11 mouse cellular contexts compared by ENCODE assay signal in genomic region chrX:133908261-133908660, GRCm38 (mm10). TPM values are rescaled to one million over a fixed set of nuclear protein-coding genes. Genes with fewer than 3 reads are reported as not detected.
A peak's percentile ranks its signal among the peaks of the same experiment; 100 is the strongest.
DNase-seq lines count a peak whose midpoint lies in the region; ATAC-seq and TF ChIP-seq lines count a peak whose summit lies in the region.
"Had no signal": no experiment of that assay in that cellular context is flagged by ENCODE, and none has a peak within 500 bp of the region (broad histone marks: within the 10 kb centered on the region; RNA-seq: fewer than 3 reads in every experiment).

Srpx2 (plus strand) TSS chrX:133908426.

- H3K9me3 ChIP-seq in lung, embryonic 16.5 days (ENCODE audit: control insufficient read depth, low read length), result no peaks in the 10 kb centered on the region
- no peaks in the 10 kb centered on the region for H3K9me3 ChIP-seq in heart, embryonic 14.5 days (ENCODE audit: control insufficient read depth, low read length)
- H3K9me3 ChIP-seq in stomach, embryonic 16.5 days (replicated peaks; ENCODE audit: control insufficient read depth, low read length), result no peaks in the 10 kb centered on the region

- TF ChIP-seq CTCF in heart, adult 2 months (IDR thresholded peaks at IDR 0.05), result no peak

- no peaks in the 10 kb centered on the region for H3K4me1 ChIP-seq in heart, adult 2 months (ENCODE audit: control insufficient read depth, insufficient read depth, low read length)
- H3K4me1 ChIP-seq in lung, embryonic 16.5 days (replicated peaks; ENCODE audit: control insufficient read depth, insufficient read depth, low read length), result no peaks in the 10 kb centered on the region
- peaks cover 6 to 7% of the 10 kb centered on the region in 2 experiments; a peak in 3 of 4 replicates for H3K4me1 ChIP-seq in heart, embryonic 14.5 days (ENCODE audit: control insufficient read depth in 2 of 2, insufficient read depth in 2 of 2, low read length in 2 of 2)
- H3K4me1 ChIP-seq in stomach, embryonic 16.5 days (ENCODE audit: control insufficient read depth, insufficient read depth, low read length), result no peaks in the 10 kb centered on the region

- peak; percentile 36; the same call in 1 of the 2 replicates for TF ChIP-seq POLR2A in heart, adult 2 months (IDR thresholded peaks at IDR 0.05; ENCODE audit: insufficient read depth, low read depth, low read length)

- H3K4me3 ChIP-seq in heart, adult 2 months, result no peak within 1 kb of the TSS
- H3K4me3 ChIP-seq in lung, embryonic 16.5 days (ENCODE audit: low read length), result peak within 1 kb of the TSS; percentile 37
- H3K4me3 ChIP-seq in heart, embryonic 14.5 days (ENCODE audit: control insufficient read depth in 1 of 2, insufficient read depth in 1 of 2, low read depth in 1 of 2, low read length in 2 of 2), result peak within 1 kb of the TSS in 1 of 2 experiments; percentile 13; a peak in 1 of 4 replicates
- peak within 1 kb of the TSS; percentile 22 for H3K4me3 ChIP-seq in stomach, embryonic 16.5 days (replicated peaks; ENCODE audit: low read length)

- intact Hi-C loops in heart, adult 2 months (cut with DNase I), result no loop called here

- peak in 1 of 2 experiments; percentile 6 for DNase-seq in heart, adult 2 months
- DNase-seq in heart, postnatal 4 days, result no peak
- no peak for DNase-seq in lung, postnatal 36 days
- DNase-seq: cerebellum, adult 9-10 months; left cerebral cortex, postnatal 4 days; spleen, adult 18-20 months had no signal

- TF ChIP-seq EP300 in heart, adult 2 months (IDR thresholded peaks at IDR 0.05; ENCODE audit: insufficient read depth, low read depth, low read length), result no peak

- 25% methylated on average over 3 of the region's 3 CpGs for WGBS in heart, adult 2 months
- 28% methylated on average over 3 of the region's 3 CpGs for WGBS in lung, embryonic 16.5 days
- WGBS in heart, embryonic 14.5 days, result 27% methylated on average over 3 of the region's 3 CpGs
- 37% methylated on average over 3 of the region's 3 CpGs for WGBS in stomach, embryonic 16.5 days

- no peaks in the 10 kb centered on the region for H3K79me2 ChIP-seq in heart, adult 2 months (replicated peaks; ENCODE audit: control insufficient read depth, insufficient read depth, low read length)

- peak; percentile 45; the same call in 1 of the 2 replicates for ATAC-seq in lung, embryonic 16.5 days (ENCODE audit: low read depth)
- no peak for ATAC-seq in heart, embryonic 14.5 days (ENCODE audit: insufficient number of reproducible peaks, insufficient read depth, low FRiP score, low read depth)
- no peak for ATAC-seq in stomach, embryonic 16.5 days (ENCODE audit: insufficient read depth, low FRiP score)
- no peak; the same call in 1 of the 2 replicates for ATAC-seq in frontal cortex, adult (ENCODE audit: low TSS enrichment)

- H3K4me2 ChIP-seq in lung, embryonic 16.5 days (ENCODE audit: low read depth, low read length), result peak within 1 kb of the TSS; percentile 39
- H3K4me2 ChIP-seq in heart, embryonic 14.5 days (ENCODE audit: low read length), result peak within 1 kb of the TSS; percentile 14
- H3K4me2 ChIP-seq in stomach, embryonic 16.5 days (ENCODE audit: low read depth, low read length), result 0 out of 2 replicates have a peak within 1 kb of the TSS, but pooled peaks have one; percentile 21

- H3K36me3 ChIP-seq in heart, adult 2 months (ENCODE audit: control insufficient read depth, insufficient read depth, low read length), result no peaks in the 10 kb centered on the region
- no peaks in the 10 kb centered on the region for H3K36me3 ChIP-seq in lung, embryonic 16.5 days (ENCODE audit: control insufficient read depth, insufficient read depth, low read length)
- no peaks in the 10 kb centered on the region for H3K36me3 ChIP-seq in heart, embryonic 14.5 days (ENCODE audit: control insufficient read depth, insufficient read depth, low read length)
- H3K36me3 ChIP-seq in stomach, embryonic 16.5 days (ENCODE audit: control insufficient read depth, insufficient read depth, low read length), result no peaks in the 10 kb centered on the region

- no peaks in the 10 kb centered on the region for H3K27me3 ChIP-seq in heart, adult 2 months (ENCODE audit: control insufficient read depth, insufficient read depth, low read length)
- H3K27me3 ChIP-seq in lung, embryonic 16.5 days (ENCODE audit: control insufficient read depth, insufficient read depth, low read depth, low read length), result no peaks in the 10 kb centered on the region
- H3K27me3 ChIP-seq in heart, embryonic 14.5 days (ENCODE audit: control insufficient read depth, insufficient read depth, low read length), result no peaks in the 10 kb centered on the region
- no peaks in the 10 kb centered on the region; the same call in 1 of the 2 replicates for H3K27me3 ChIP-seq in stomach, embryonic 16.5 days (ENCODE audit: control insufficient read depth, insufficient read depth, low read length)
- H3K27me3 ChIP-seq: CH12.LX had no signal

- H3K27ac ChIP-seq in heart, adult 2 months, result no peak within 1 kb of the TSS
- H3K27ac ChIP-seq in lung, embryonic 16.5 days (ENCODE audit: low read length), result 0 out of 2 replicates have a peak within 1 kb of the TSS, but pooled peaks have one; percentile 12
- H3K27ac ChIP-seq in heart, embryonic 14.5 days (replicated peaks in 1 of 2; ENCODE audit: control insufficient read depth in 1 of 2, insufficient read depth in 1 of 2, low read depth in 2 of 2, low read length in 2 of 2), result no peak within 1 kb of the TSS
- no peak within 1 kb of the TSS for H3K27ac ChIP-seq in stomach, embryonic 16.5 days (ENCODE audit: low read length)

- no peak within 1 kb of the TSS for H3K9ac ChIP-seq in heart, adult 2 months (ENCODE audit: low read depth, low read length)
- peak within 1 kb of the TSS; percentile 39 for H3K9ac ChIP-seq in lung, embryonic 16.5 days (ENCODE audit: low read length)
- no peak within 1 kb of the TSS for H3K9ac ChIP-seq in heart, embryonic 14.5 days (ENCODE audit: low read length)
- no peak within 1 kb of the TSS for H3K9ac ChIP-seq in stomach, embryonic 16.5 days (ENCODE audit: low read length)

RNA-seq across cellular contexts. Expression of gene Srpx2, which starts in this region (rescaled TPM):
- 1 to 10 TPM; 3.7 TPM for total RNA-seq in heart, adult 2 months (2021)
- polyA plus RNA-seq in heart, adult 2 months (2012; rRNA removed), result 6.3 and 8.2 TPM in 2 replicates
- 10 to 100 TPM in 1 of 2 experiments, 1 to 10 TPM in 1; 10.0 to 10.4 TPM for total RNA-seq in heart, postnatal 4 days (2021)
- polyA plus RNA-seq in lung, embryonic 16.5 days (2015; fragmentation: Nextera tagmentation; extraction: Ambion mirVana), result 17.1 and 19.6 TPM in 2 replicates
- polyA plus RNA-seq in heart, embryonic 14.5 days (2014; fragmentation: Nextera tagmentation; extraction: Ambion mirVana), result 6.3 and 7.6 TPM in 2 replicates
- polyA plus RNA-seq in stomach, embryonic 16.5 days (2015; fragmentation: Nextera tagmentation; extraction: Ambion mirVana), result 8.4 and 10.5 TPM in 2 replicates
- total RNA-seq: CH12.LX had no signal
